In the genomic region with DNA sequence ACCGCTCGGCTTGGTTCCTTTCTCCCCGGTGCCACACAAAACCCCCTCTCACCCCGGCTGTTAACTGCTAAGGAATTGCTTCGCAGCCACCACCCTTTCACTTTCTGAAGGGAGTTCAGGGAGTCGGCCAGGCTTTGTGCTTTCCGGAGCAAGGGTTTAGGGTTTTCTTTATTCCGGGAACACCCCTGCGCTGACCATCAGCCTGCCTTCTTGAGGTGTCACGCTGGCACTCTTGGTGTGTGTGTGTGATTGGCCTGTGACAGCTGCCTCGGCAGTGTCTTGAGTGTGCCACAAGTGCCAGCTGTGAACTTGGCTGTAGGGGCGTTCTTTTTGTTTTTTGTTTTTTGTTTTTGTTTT, we compare ENCODE assay signal across 8 mouse cellular contexts. TPM values are rescaled to one million over a fixed set of nuclear protein-coding genes. Genes with fewer than 3 reads are reported as not detected.
DNase-seq lines count a peak whose midpoint lies in the region; ATAC-seq and TF ChIP-seq lines count a peak whose summit lies in the region.

No protein-coding gene starts in this region.

- H3K27me3 ChIP-seq in embryonic facial prominence, embryonic 12.5 days: no peaks in the 10 kb centered on the region
- H3K27me3 ChIP-seq in heart, embryonic 14.5 days (ENCODE audit: control insufficient read depth, insufficient read depth, low read length): no peaks in the 10 kb centered on the region
- H3K27me3 ChIP-seq in kidney, postnatal 0 days (ENCODE audit: insufficient read depth, low read length): no peaks in the 10 kb centered on the region
- H3K27me3 ChIP-seq in small intestine, adult 2 months (ENCODE audit: control insufficient read depth, insufficient read depth, low read length): no peaks in the 10 kb centered on the region

- TF ChIP-seq POLR2A in small intestine, adult 2 months (IDR thresholded peaks at IDR 0.05; ENCODE audit: low read depth, low read length): no peak

- peak overlapping the region; percentile 92 for H3K27ac ChIP-seq in embryonic facial prominence, embryonic 12.5 days
- H3K27ac ChIP-seq in heart, embryonic 14.5 days (replicated peaks in 1 of 2; ENCODE audit: control insufficient read depth in 1 of 2, insufficient read depth in 1 of 2, low read depth in 2 of 2, low read length in 2 of 2): peak overlapping the region; percentile 76 to 88
- H3K27ac ChIP-seq in kidney, postnatal 0 days: peak overlapping the region; percentile 95
- peak overlapping the region; percentile 25; the same call in 1 of the 2 replicates for H3K27ac ChIP-seq in macrophage
- H3K27ac ChIP-seq in small intestine, adult 2 months (ENCODE audit: insufficient read depth, low read depth, low read length): peak overlapping the region; percentile 63

- WGBS in embryonic facial prominence, embryonic 12.5 days: 2% methylated on average over 12 of the region's 12 CpGs
- WGBS in heart, embryonic 14.5 days: 0% methylated on average over 12 of the region's 12 CpGs
- under 1% methylated on average over 12 of the region's 12 CpGs for WGBS in kidney, postnatal 0 days
- WGBS in macrophage (ENCODE audit: missing documents): 4% methylated on average over 12 of the region's 12 CpGs
- under 1% methylated on average over 12 of the region's 12 CpGs for WGBS in small intestine, adult 2 months

- H3K4me1 ChIP-seq in embryonic facial prominence, embryonic 12.5 days: peaks cover 12% of the 10 kb centered on the region
- peaks cover 5 to 15% of the 10 kb centered on the region in 2 experiments; a peak in 3 of 4 replicates for H3K4me1 ChIP-seq in heart, embryonic 14.5 days (ENCODE audit: control insufficient read depth in 2 of 2, insufficient read depth in 2 of 2, low read length in 2 of 2)
- 0 out of 2 replicates have a peak, but pooled peaks cover 7% of the 10 kb centered on the region for H3K4me1 ChIP-seq in kidney, postnatal 0 days (replicated peaks; ENCODE audit: insufficient read depth, low read length)
- H3K4me1 ChIP-seq in small intestine, adult 2 months (ENCODE audit: control insufficient read depth, insufficient read depth, insufficient read length, low read length): peaks cover 9% of the 10 kb centered on the region; the same call in 1 of the 2 replicates

- DNase-seq in adrenal gland, adult (ENCODE audit: inconsistent age in 2 of 2, low spot score in 1 of 2): peak; percentile 32 to 77
- no peak for DNase-seq in adrenal gland, postnatal 4 days (ENCODE audit: low spot score in 2 of 2)
- peak; percentile 29 for DNase-seq in adrenal gland, postnatal 25 days
- peak; percentile 54 for DNase-seq in kidney, postnatal 0 days (ENCODE audit: low spot score)

- H3K79me2 ChIP-seq in macrophage (ENCODE audit: inconsistent target): peaks cover 51% of the 10 kb centered on the region

- peak overlapping the region; percentile 95 for H3K9ac ChIP-seq in embryonic facial prominence, embryonic 12.5 days
- peak overlapping the region; percentile 98 for H3K9ac ChIP-seq in heart, embryonic 14.5 days (ENCODE audit: low read length)
- peak overlapping the region; percentile 95 for H3K9ac ChIP-seq in kidney, postnatal 0 days (ENCODE audit: low read depth, low read length)

- no peak for ATAC-seq in embryonic facial prominence, embryonic 12.5 days (ENCODE audit: insufficient number of reproducible peaks, insufficient read depth, low FRiP score, low TSS enrichment)
- ATAC-seq in heart, embryonic 14.5 days (ENCODE audit: insufficient number of reproducible peaks, insufficient read depth, low FRiP score, low read depth): peak; percentile 57; the same call in 1 of the 2 replicates
- peak; percentile 68 for ATAC-seq in kidney, postnatal 0 days (replicated peaks; ENCODE audit: low FRiP score, low read depth)

- peak overlapping the region; percentile 91 for H3K4me3 ChIP-seq in embryonic facial prominence, embryonic 12.5 days
- H3K4me3 ChIP-seq in heart, embryonic 14.5 days (ENCODE audit: control insufficient read depth in 1 of 2, insufficient read depth in 1 of 2, low read depth in 1 of 2, low read length in 2 of 2): peak overlapping the region; percentile 82 to 99
- peak overlapping the region; percentile 87 for H3K4me3 ChIP-seq in kidney, postnatal 0 days (replicated peaks; ENCODE audit: low read depth, low read length)
- peak overlapping the region; percentile 71 for H3K4me3 ChIP-seq in macrophage (ENCODE audit: inconsistent target)
- peak overlapping the region; percentile 86 for H3K4me3 ChIP-seq in small intestine, adult 2 months (ENCODE audit: low read depth, low read length)

- no peaks in the 10 kb centered on the region for H3K36me3 ChIP-seq in embryonic facial prominence, embryonic 12.5 days
- H3K36me3 ChIP-seq in heart, embryonic 14.5 days (ENCODE audit: control insufficient read depth, insufficient read depth, low read length): no peaks in the 10 kb centered on the region
- H3K36me3 ChIP-seq in kidney, postnatal 0 days (ENCODE audit: insufficient read depth, low read length): no peaks in the 10 kb centered on the region
- no peaks in the 10 kb centered on the region for H3K36me3 ChIP-seq in macrophage (ENCODE audit: inconsistent target)
- H3K36me3 ChIP-seq in small intestine, adult 2 months (ENCODE audit: control insufficient read depth, insufficient read depth, low read length): no peaks in the 10 kb centered on the region

- H3K4me2 ChIP-seq in embryonic facial prominence, embryonic 12.5 days (replicated peaks): peak overlapping the region; percentile 73
- H3K4me2 ChIP-seq in heart, embryonic 14.5 days (ENCODE audit: low read length): peak overlapping the region; percentile 80
- H3K4me2 ChIP-seq in kidney, postnatal 0 days (ENCODE audit: low read length): peak overlapping the region; percentile 74

- no peaks in the 10 kb centered on the region for H3K9me3 ChIP-seq in embryonic facial prominence, embryonic 12.5 days
- no peaks in the 10 kb centered on the region for H3K9me3 ChIP-seq in heart, embryonic 14.5 days (ENCODE audit: control insufficient read depth, low read length)
- no peaks in the 10 kb centered on the region for H3K9me3 ChIP-seq in kidney, postnatal 0 days (replicated peaks; ENCODE audit: low read length)

- no peak for TF ChIP-seq CTCF in kidney, postnatal 0 days (IDR thresholded peaks at IDR 0.05; ENCODE audit: low read depth)
- TF ChIP-seq CTCF in small intestine, adult 2 months (IDR thresholded peaks at IDR 0.05; ENCODE audit: extremely low read depth, insufficient read length, insufficient replicate concordance, low read depth, low read length): no peak

RNA-seq across cellular contexts. Expression of a gene that starts 0.8 kb away (rescaled TPM):
- total RNA-seq in adrenal gland, postnatal 4 days (2021): 10 to 100 TPM; 79.4 to 81.4 TPM
- total RNA-seq in adrenal gland, postnatal 25 days (2021): 86.3 and 113 TPM in 2 replicates
- 158 and 178 TPM in 2 replicates for polyA plus RNA-seq in embryonic facial prominence, embryonic 12.5 days (2016; fragmentation: Nextera tagmentation; extraction: Ambion mirVana)
- polyA plus RNA-seq in heart, embryonic 14.5 days (2014; fragmentation: Nextera tagmentation; extraction: Ambion mirVana): 93.5 and 104 TPM in 2 replicates
- 110 and 129 TPM in 2 replicates for polyA plus RNA-seq in kidney, postnatal 0 days (2015; fragmentation: Nextera tagmentation; extraction: Ambion mirVana)
- total RNA-seq in macrophage (2018; cell fraction: chromatin; rRNA removed): 100 to 1,000 TPM in 24 of 26 experiments, 10 to 100 TPM in 2; 76.4 to 282 (median 202) TPM
- total RNA-seq in macrophage (2018; cell fraction: cytosol; rRNA removed): 10 to 100 TPM; 14.2 to 28.4 (median 20.7) TPM
- total RNA-seq in macrophage (2018; cell fraction: nucleus; rRNA removed): 100 to 1,000 TPM in 8 of 26 experiments, 10 to 100 TPM in 18; 39.4 to 149 (median 77.9) TPM
- polyA plus RNA-seq in macrophage (2018): 12.9 to 22.6 TPM (median 14.1 TPM) in 3 replicates
- 5.7 and 11.7 TPM in 2 replicates for polyA plus RNA-seq in small intestine, adult 2 months (2012; rRNA removed)

RNA-seq across cellular contexts. Expression of a gene that starts 34.9 kb away (rescaled TPM):
- 10 to 100 TPM; 10.0 to 11.8 TPM for total RNA-seq in adrenal gland, postnatal 4 days (2021)
- total RNA-seq in adrenal gland, postnatal 25 days (2021): 7.0 and 9.4 TPM in 2 replicates
- 9.0 and 9.2 TPM in 2 replicates for polyA plus RNA-seq in embryonic facial prominence, embryonic 12.5 days (2016; fragmentation: Nextera tagmentation; extraction: Ambion mirVana)
- polyA plus RNA-seq in heart, embryonic 14.5 days (2014; fragmentation: Nextera tagmentation; extraction: Ambion mirVana): 4.8 and 5.0 TPM in 2 replicates
- polyA plus RNA-seq in kidney, postnatal 0 days (2015; fragmentation: Nextera tagmentation; extraction: Ambion mirVana): 8.0 and 8.4 TPM in 2 replicates
- 10 to 100 TPM in 14 of 26 experiments, 1 to 10 TPM in 12; 1.9 to 30.0 (median 10.5) TPM for total RNA-seq in macrophage (2018; cell fraction: chromatin; rRNA removed)
- 1 to 10 TPM in 25 of 26 experiments, under 1 TPM in 1; 0.94 to 6.6 (median 3.2) TPM for total RNA-seq in macrophage (2018; cell fraction: cytosol; rRNA removed)
- 10 to 100 TPM in 16 of 26 experiments, 1 to 10 TPM in 10; 1.6 to 33.0 (median 11.4) TPM for total RNA-seq in macrophage (2018; cell fraction: nucleus; rRNA removed)
- polyA plus RNA-seq in macrophage (2018): 3.6 to 6.6 TPM (median 5.8 TPM) in 3 replicates
- polyA plus RNA-seq in small intestine, adult 2 months (2012; rRNA removed): 0.15 and 0.34 TPM in 2 replicates

Comparison
In these comparisons a context has a peak if more than half of its experiments do, and no peak if none do; other contexts are left out.
1. DNase-seq: peak in adrenal gland, adult (2 of 2), adrenal gland, postnatal 25 days (single experiment) and kidney, postnatal 0 days (single experiment); none in adrenal gland, postnatal 4 days (0 of 2).
2. H3K27ac ChIP-seq: peak in every context shown above with its lines; median percentile 95 in kidney, postnatal 0 days; 92 in embryonic facial prominence, embryonic 12.5 days; 82 in heart, embryonic 14.5 days; 63 in small intestine, adult 2 months; 25 in macrophage.
3. Peak in every context shown above with its lines, with median percentiles within 50 percentile points of each other: H3K4me2 ChIP-seq, H3K4me3 ChIP-seq and H3K9ac ChIP-seq.